Mouse (Mus musculus) retina, postnatal 7 days (tissue): ENCODE results near the gene Ralb.

Experiments
- DNase-seq: peaks from one replicate; pipeline ENCODE4 v3.0.0-alpha.2; 2012; ENCODE audit warnings: low read depth, low spot score

Gene Ralb

DNA sequence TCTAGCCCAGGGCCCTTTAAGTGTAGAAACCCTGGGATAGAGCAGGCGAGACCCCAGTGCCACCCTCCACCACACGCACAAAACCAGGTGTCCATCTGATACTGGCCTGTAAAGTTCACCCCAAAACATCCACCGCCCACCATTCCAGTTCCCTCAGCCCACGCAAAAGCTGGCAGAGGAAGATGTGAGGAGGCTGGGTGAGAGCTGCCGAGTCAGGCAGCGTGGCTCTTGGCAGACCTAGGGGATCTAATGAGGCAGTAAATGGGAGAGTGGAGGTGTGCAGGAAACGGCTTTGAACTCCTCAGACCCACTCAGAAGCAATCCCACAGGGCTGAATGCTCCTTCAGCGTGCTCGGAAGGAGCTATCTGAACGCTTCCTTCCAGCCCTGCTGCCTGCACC lies 53.2 kb downstream of the Ralb start:
- DNase-seq: no peak

DNA sequence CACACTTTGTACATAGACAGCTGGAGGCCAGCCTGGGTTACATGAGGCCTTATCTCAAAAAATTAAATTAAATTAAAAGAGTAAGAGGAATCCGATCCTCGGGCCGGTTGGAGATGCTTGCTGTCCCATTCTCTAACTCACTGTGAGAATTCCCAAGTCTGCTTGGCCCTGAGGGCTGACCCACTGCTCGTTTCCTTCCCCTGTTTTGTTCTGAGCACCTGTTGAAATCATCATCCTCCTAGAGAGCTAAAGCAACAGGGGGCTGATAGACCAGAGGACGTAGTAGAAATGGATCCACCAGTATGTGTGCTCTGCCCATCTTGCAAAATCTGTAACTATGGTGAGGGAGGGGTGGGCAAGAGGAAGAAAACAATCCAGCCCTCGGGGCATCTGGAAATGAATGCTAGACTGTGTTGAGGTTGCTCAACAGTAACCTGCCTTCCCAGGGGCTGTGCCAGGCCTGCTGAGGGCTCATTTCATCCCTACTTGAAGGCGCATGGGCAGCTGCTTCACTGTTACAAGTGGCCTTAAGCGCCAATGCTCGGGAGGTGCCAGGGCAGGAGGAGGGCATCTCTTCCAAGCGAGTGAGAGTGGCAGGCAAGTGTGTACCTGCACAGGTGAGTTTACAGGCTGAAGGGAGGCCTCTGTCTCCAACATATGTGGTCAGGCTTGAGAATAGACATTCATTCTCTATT lies 53.8 kb downstream of the Ralb start:
- no peak for DNase-seq

DNA sequence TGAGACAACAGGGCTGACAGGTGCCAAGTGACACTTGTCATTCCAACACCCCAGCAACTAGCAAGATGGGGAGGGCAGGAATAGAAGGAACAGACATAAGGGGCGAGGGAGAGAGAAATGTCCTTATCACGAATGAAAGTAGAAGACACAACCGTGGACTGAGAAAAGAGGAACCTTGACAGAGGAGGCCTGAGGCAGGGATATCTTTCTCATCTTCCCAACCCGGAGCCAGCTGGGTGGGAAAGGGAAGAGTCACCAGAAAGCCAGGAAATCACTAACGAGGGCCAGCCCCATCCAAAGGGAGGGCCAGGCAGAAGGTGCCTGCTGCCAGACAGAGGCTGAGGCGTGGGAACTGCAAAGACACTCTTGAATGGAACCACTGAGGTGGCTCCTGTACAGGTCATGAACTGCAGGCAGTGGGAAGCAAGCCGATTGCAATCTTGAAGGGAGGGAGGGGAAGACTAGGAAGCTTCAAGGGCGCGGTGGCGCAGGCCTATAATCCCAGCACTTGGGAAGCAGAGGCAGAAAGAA lies 57.8 kb downstream of the Ralb start:
- DNase-seq: no peak

DNA sequence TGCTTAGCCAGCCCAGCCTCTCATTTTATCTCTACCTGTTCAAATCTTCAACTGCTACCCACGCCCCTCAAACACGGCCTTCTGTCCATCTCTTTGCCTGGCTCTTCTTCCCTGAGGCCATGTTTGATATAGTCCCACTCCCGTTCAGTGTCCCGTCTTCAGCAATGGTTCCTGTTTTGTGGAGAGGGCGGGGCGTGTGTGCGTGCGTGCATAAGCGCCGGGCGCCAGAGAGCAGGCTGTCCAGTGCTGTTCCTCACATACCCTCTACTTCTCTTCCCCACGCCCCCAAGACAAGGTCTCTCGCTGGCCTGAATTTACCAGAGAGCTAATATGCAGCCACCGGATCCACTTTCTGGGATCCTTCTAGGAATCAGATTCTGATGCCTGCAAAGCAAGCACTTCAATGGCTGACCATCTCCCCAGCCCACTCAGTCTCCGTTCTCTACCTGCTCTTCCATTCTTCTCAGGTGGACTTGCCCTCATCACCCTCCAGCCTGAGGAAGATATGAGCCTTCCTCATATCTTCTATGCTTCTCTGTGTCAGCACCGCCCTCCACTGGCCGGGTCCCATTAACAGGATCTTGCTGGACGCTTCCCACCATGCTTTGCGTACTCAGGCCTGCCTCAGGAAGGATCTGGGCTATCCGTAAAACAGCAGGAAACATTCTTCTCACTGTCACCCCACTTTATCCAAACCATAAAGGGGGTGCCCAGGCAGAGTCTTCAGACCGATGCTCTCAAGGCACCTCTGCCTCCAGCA lies 60.8 kb downstream of the Ralb start:
- DNase-seq: no peak

DNA sequence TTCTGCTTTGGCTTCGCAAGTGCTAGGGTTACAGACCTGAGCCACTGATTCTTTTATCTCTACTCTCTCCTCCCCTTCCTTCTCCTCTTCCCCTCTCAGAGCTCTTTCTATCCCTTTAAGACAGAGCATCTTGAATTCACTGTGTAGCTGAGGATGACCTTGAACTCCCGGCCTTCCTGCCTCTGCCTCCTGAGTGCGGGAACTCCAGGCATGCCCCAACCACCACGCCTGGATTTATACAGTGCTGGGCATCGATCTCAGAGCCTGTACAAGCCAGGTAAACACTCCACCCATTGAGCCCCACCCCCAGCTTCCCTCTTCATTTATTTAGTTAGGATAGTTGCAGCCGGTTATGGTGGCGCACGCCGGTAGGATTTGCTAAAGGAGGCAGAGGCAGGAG lies 61.7 kb downstream of the Ralb start:
- no peak for DNase-seq

DNA sequence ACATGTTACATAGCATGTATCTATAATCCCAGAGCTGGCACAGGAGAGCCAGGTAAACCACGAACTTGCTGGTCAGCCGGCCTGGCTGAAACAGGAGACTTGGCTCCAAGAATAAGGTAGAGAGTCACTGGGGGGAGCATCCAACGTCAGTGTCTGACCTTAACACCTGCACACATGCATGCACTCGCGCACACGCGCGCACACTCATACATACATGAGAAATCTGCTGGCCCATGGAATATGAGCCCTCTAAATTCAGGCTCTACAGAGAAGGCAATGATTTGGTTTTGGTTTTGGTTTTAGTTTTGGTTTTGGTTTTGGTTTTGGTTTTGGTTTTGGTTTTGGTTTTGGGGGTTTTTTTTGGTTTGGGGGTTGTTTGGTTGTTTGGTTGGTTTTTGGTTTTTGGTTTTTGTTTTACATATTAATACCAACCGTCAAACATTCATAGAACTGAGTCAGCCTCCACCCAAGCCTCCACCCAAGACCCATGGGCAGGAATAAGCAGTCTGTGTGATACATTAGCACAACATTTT lies 66.4 kb downstream of the Ralb start:
- no peak for DNase-seq

DNA sequence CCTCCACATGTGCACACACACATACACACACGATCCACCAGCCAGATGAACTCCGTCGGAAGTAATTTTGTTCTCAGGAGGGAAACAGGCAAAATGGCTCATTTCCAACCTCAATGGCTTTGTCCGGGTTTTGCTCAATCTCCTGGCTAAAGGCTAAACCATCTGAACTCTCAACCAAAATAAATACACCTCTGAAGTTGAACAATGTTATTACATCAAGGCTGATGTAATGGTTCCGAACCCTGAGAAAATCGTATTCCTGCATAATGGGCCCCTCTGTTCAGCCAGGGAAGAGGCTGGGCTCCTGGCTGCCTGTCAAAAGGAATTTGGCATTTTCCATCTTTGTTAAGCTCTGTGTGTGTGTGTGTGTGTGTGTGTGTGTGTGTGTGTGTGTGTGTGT lies 67.2 kb downstream of the Ralb start:
- DNase-seq: no peak

DNA sequence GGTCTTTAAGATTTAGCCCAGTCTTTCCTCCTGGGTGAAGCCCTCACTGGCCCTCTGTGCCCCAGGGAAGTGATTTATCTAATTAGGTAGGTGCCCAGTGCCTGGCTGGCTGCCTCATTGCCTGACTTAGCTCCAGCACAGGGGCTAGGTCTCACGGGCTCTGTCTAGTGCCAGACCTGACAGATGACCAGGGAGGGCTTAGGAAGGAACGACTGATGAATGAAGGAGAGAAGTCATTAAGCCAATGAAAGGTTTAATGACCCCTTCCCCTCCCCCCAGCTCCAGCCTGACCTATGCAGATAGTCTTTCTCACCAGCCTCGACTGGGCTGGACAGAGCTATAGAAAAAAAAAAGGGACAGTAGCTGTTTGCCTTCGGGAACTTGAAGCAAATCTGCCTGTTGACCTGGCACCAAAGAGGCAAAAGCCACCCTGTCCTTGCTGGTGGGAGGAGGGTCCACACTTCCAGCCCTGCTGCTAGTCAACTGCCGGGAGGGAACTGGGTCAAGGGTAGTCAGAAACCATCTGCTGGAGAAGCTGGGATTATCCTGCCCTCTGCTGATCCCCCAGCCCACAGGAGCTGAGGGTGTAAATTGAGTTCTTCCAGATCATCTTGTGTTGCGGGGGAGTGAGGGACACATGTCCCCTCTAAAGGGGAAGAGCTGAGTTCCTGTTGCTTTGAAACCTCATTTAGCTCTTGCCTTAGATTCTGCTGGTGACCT lies 80.3 kb downstream of the Ralb start:
- DNase-seq: peak; percentile 62

DNA sequence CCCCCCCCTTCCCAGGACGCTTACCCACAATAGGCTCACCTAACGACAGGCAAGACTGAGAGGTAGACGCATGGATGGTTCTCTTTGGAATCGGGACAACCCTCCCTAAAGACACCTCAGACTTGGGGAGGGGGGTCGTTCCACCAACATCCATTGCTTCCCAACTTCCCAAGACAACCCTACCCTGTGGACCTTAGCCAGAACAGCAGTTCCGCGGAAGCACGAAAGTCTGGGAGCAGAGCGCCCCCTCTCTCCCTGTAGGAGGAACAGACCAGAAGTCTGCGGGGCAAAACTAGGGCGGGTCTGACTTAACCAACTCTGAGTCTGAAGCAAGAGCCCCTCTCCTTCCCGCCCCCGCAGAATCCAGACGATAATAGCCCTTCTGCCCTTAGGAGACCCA lies 81.1 kb downstream of the Ralb start:
- DNase-seq: peak; percentile 39

DNA sequence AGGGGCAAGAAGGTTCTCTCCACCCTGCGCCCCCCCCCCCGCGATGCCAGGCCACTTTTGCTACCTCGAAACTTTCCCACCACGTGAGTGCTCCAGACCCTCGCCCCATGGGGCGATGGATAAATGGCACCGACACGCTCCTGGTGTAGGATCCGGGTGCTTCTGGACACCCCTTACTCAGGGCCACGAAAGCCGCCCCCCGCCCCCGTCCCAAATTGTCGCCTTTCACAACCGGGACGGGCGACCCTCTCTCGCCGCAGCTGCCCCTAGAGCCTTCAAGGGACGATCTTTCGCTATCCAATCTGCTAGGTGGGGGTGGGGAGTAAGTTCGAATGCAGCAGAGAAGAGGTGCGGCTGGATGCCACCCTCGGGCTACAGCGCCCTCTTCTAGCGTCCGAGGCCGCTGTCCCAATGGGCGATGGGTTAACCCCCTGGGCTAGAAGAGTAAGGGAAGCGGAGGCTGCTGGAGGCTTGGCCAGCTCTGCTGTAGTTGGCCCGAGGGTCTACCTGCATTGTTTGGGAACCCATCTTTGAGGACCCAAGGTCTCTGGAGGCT lies 82.1 kb downstream of the Ralb start:
- DNase-seq: no peak

DNA sequence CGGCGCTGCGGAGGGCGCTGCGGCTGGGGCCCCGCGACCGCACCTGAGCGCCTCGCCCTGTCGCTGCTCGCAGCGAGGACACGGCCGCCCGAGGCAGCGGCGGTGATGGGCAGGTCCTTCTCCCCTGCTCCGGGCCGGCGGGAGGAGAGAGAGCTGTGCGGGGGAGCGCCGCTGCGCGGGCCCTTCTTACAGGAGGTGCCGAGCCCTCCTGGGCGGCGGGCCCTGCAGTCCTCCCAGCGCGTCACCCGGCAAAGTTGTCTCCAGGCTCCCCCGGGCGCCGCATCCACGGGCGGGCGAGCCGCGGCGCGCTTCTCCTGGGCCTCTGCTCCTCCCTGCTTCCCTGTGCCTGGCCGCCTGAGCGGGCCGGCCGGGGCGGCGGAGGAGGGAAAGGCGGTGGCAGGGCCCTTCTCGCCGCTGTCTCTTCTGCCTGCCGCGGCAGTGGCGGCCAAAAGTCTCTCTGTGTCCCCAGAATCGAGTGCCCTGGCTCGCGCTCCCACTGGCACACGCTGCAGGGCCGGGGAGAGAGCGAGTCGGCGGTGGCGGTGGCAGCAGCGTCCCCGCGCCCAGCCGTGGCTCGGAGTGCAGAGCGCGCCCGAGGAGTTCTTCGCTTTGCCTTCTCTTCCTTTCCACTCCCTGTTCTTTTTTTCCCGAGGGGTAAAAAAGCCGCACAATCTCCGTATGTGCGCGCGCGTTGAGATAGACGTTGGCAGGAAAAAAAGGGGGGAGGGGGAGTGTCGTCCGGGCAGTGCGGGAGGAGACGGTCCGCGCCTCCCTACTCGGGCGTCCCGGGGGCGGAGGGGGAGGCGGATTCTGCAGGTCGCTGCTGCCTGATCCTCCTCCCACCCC lies 82.8 kb downstream of the Ralb start, which contains the start of gene Inhbb:
Inhbb (minus strand) TSS at position 673 of the 846 bp plus-strand sequence.
- DNase-seq: peak; percentile 37

DNA sequence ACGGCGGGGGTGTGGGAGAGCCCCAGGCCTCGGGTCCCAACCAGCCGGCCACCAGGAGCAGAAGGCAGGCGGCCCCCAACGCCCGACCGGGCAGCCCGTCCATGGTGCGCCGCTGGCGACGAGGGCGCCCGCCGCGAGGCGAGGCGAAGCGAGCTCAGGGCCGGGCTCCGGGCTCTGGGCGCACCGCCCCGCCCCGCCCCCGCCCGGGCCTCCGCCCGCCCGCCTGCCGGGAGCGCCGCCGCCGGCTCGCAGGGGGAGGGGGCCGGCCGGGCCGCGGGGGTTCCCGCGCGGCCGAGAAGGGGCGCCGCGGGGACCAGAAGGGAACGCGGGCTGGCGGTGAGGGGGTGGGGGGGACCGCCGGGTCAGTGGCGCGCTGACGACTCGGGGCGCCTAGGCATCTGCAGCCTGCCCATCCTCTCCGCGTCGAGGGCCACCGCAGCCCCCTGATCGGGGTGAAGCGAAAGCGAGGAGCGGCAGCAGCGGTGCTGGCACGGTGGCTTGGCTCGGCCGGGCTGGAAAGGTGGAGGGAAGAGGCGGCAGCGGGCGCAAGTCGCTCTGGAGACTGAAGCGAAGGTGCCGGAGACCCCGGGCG lies 83.5 kb downstream of the Ralb start:
- peak; percentile 43 for DNase-seq
